Mouse (Mus musculus) cortical plate, adult 2 months (tissue): ENCODE results near the gene Sept6. TPM values are rescaled to one million over a fixed set of nuclear protein-coding genes. Genes with fewer than 3 reads are reported as not detected.

Source experiments
- H3K27ac ChIP-seq: fragments of 200-500 bp; 2 replicates; pipeline ENCODE4 v1.5.1; 2012; ENCODE audit warnings: low read length, control low read depth, inconsistent platforms; ENCODE audit not compliant: insufficient read depth
- H3K4me1 ChIP-seq: fragments of 200-500 bp; 2 replicates; pipeline ENCODE4 v1.6.1; 2011; ENCODE audit warnings: low read length; ENCODE audit not compliant: control insufficient read depth, insufficient read depth
- H3K4me3 ChIP-seq: fragments of 200-500 bp; 2 replicates; pipeline ENCODE4 v1.5.1; 2011; ENCODE audit warnings: mild to moderate bottlenecking, low read length, control low read depth; ENCODE audit not compliant: insufficient read depth
- CTCF ChIP-seq: fragments of 200-500 bp; IDR thresholded peaks from 2 replicates; pipeline ENCODE4 v1.5.1; 2011; ENCODE audit warnings: mild to moderate bottlenecking, control low read depth, low read length; ENCODE audit not compliant: insufficient read depth; ENCODE audit errors: extremely low read depth
- POLR2A ChIP-seq: fragments of 200-500 bp; IDR thresholded peaks from 2 replicates; pipeline ENCODE4 v1.6.1; 2011; ENCODE audit warnings: mild to moderate bottlenecking, low read length, control low read depth; ENCODE audit not compliant: insufficient read depth; ENCODE audit errors: extremely low read depth
- polyA plus RNA-seq: library from polyadenylated mRNA; depleted of rRNA; stranded (reverse); fragments of >200 nt; gene quantifications from 2 replicates; pipeline ENCODE4 v1.2.3, GENCODE M21; 2012; rRNA removed

Gene Sept6
- polyA plus RNA-seq, 1 experiment = 58.4 TPM

DNA sequence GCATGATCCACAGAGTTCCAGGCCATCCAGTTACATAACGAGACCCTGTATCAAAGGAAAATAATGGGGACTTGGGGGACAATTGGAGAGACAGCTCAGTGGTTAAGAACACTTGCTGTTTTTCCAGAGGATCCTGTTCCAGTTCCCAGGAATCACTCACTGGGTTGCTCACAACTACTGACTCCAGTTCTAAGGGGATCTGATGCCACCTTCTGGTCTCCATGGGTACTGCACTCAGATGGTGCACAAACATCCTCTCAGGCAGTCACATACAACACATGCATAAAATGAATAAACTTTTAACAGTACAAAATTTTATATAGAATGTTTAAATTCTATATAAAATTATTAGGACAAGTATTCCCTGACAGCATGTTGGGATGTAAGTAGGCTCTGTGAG lies 106.9 kb downstream of the Sept6 start:
- Histone ChIP-seq H3K27ac (no peak overlapping the region), H3K4me3 (no peak overlapping the region)
- TF ChIP-seq POLR2A (no peak), CTCF (0 out of 2 replicates have a peak, but pooled peaks have one; percentile 8)

DNA sequence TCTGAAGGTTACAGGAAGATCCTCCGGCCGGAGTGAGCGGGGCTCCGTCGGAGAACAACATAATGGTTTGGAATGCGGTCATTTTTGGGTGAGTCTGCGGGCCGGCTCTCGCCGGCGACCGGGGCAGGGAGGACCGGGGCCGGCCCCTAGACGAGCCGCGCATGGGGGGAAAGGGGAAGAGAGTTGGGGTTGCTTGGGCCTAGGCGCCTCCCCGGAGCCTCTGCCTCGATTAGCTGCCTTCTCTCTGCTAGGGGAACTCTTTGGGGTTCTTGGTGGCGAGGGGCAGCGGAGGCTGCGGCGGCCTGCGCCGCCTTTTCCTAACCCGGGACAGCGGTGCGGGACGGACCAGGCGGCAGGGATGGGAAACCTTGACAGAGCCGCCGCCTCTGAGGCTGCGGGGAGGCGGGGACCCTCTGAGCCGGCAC lies 116.9 kb downstream of the Sept6 start:
- no peak overlapping the region; the same call in 1 of the 2 replicates for H3K27ac ChIP-seq
- peaks cover 2% of the 10 kb centered on the region; the same call in 1 of the 2 replicates for H3K4me1 ChIP-seq
- peak overlapping the region; percentile 54 for H3K4me3 ChIP-seq
- TF ChIP-seq POLR2A (no peak), CTCF (no peak)

More for the DNA sequence above, 106.9 kb downstream of the Sept6 start:
- no peaks in the 10 kb centered on the region for H3K4me1 ChIP-seq

DNA sequence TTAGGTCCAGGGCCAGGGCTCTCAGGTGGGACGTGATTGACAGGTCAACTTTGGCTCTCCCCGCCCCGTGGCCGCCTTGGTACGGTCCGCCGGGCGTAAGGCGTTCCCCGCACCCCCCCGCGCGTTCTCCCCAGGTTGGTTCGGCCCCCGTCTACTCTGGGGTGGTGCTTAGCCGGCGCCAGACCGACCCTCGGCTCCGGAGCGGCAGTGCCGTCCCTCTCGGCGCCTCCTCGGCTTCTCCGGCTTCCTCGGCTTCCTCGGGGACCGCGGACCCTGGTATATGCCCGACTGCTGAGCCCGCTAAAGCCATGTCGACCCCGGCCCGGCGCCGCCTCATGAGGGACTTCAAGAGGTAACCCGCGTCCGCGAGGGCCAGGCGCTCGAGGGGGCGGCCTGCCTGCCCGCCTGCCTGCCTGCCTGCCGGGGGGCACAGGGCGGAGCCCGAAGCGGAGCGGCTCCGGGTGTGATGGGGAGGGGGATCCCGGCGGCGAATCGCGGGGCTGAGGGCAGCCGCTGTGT lies 117.4 kb downstream of the Sept6 start:
- H3K27ac ChIP-seq = no peak overlapping the region; the same call in 1 of the 2 replicates
- H3K4me3 ChIP-seq = peak overlapping the region; percentile 54
- peaks cover 2% of the 10 kb centered on the region; the same call in 1 of the 2 replicates for H3K4me1 ChIP-seq
- TF ChIP-seq CTCF (no peak), POLR2A (peak; percentile 84)

DNA sequence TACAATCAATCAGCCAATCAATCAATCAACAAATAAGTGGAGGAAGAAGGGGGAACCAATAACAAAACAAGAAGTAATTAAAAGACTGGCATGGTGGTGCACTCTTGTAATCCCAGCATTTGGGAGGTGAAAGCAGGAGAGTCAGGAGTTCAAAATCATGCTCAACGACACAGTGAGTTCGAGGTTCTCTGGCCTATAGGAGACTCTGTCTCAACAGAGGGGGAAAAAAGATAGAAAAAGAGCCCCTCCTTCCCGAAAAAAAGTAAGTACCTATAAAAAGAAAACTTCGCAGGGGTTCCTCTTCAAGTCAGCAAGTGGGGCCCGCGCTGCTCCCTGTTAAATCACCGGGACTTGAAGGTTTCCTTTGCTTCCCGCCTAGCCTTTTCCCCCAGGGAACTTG lies 117.8 kb downstream of the Sept6 start, which contains the start of the genes Ube2a and C330007P06Rik:
Gene Ube2a, plus strand, starts transcription at position 136 of the 400 bp plus-strand sequence.
Gene C330007P06Rik, minus strand, starts transcription at position 347 of the 400 bp plus-strand sequence.
- no peak for TF ChIP-seq POLR2A
- TF ChIP-seq CTCF = no peak
- Histone ChIP-seq H3K27ac (no peak within 1 kb of the TSS; the same call in 1 of the 2 replicates), H3K4me3 (peak within 1 kb of the TSS; percentile 54), H3K4me1 (peaks cover 2% of the 10 kb centered on the region; the same call in 1 of the 2 replicates)

DNA sequence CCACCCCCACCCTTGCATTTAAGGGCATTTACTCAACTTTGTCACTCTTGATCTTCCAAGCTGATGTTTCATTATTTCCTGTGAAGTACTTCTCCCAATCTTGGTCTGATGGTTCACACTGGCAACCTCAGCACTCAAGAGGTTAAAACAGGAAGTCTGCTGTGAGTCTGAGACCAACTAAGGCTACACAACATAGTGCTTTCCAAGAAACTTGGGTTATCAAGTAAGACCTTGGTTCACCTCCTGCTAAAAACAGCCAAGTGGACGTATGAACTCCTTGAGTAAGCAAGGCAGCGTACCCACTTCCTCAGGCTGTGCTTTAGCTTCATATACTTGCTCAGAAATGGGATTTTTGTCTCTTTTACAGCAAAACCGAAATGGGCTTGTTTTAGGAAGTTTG lies 121.2 kb downstream of the Sept6 start:
- Histone ChIP-seq H3K4me1 (peaks cover under 1% of the 10 kb centered on the region; the same call in 1 of the 2 replicates), H3K27ac (no peak overlapping the region), H3K4me3 (no peak overlapping the region)
- no peak for TF ChIP-seq POLR2A
- no peak for TF ChIP-seq CTCF

DNA sequence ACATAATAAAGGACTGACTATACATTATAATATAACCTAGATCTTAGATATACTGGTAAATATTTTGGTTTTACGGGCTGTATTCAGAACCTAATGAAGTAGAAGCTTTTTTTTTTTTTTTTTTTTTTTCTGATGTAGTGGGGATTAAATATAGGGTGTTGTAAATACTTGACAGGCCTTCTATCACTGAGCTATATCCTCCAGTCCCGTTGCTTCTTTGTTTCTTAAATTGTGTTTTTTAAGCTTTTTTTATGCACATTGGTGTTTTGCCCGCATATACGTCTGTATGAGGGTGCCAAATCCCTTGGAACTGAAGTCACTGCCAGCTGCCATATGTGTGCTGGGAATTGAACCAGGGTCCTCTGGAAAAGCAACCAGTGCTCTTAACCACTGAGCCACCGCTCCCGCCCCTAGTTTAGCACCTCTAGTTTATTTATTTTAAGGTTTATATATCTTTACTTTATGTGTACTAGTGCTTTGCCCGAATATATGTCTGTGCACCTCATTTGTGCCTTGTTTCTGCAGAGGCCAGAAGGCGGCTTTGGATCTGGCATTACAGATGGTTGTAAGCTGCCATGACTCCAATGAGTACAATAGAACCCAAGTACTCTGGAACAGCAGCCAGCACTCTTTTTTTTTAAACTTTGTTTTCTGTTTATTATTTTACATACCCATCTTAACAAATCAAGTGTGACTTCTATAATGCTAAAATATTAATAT lies 126.8 kb downstream of the Sept6 start:
- Histone ChIP-seq H3K4me1 (no peaks in the 10 kb centered on the region), H3K4me3 (peak overlapping the region; percentile 57; the same call in 1 of the 2 replicates), H3K27ac (no peak overlapping the region)
- TF ChIP-seq CTCF (no peak), POLR2A (no peak)

DNA sequence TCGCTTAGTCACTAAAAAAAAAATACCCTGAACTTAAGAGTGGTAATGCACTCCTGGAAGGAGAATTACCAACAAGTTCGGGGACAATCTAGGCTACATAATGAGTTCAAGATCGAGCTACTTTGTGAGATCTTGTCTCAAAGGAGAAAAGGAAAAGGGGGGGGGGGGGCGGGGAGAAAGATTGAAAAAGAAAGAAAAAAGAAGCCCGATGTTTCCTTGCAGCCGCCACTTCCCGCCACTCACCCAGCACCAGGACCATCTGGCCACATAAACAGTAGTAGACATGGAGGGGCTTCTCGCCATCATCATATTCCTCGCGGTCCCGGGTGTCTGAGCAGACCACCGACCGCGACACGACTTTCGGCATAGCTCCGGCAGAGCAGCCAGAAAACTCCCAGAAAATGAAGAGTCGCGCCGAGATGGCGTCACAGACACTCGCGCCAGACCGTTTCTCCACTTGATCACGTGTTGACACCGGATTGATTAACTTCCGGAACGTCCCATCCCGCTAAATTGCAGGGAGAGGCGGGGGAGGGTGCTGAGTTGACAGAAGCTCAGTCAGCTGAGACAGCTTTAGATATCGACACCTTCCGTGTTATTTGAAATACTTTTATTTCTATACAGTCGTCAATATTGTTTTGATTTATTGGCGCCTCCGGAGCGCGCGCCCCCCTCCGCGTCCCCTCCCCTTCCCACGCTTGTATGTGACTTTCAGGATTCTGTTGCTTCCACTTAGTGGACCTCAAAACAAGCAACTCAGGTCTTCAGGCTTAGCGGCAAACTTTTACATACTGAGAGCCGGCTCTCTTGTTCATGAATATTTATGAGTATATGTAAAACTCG lies 127.6 kb downstream of the Sept6 start:
- no peak overlapping the region for H3K27ac ChIP-seq
- H3K4me3 ChIP-seq = peak overlapping the region; percentile 57
- TF ChIP-seq CTCF = no peak
- TF ChIP-seq POLR2A = peak; percentile 27; the same call in 1 of the 2 replicates
- no peaks in the 10 kb centered on the region for H3K4me1 ChIP-seq

Other genes with a start within 250 kb of the Sept6 start
- gene Slc25a43, start 248.1 kb downstream of the Sept6 start, polyA plus RNA-seq = 0.44 and 0.81 TPM in 2 replicates
- 418 and 428 TPM in 2 replicates for gene Slc25a5, start 196.1 kb downstream of the Sept6 start, polyA plus RNA-seq
- gene Ube2a, start 117.9 kb downstream of the Sept6 start, polyA plus RNA-seq = 41.1 and 44.7 TPM in 2 replicates
- 23.2 and 26.0 TPM in 2 replicates for gene C330007P06Rik, start 117.7 kb downstream of the Sept6 start, polyA plus RNA-seq
- gene Nkrf, start 88.9 kb downstream of the Sept6 start, polyA plus RNA-seq = 16.5 and 16.7 TPM in 2 replicates
- gene Sowahd, start 57.1 kb upstream of the Sept6 start, polyA plus RNA-seq = not detected in 2 replicates
- 330 TPM in 2 replicates for gene Rpl39, start 93.6 kb upstream of the Sept6 start, polyA plus RNA-seq
- gene Upf3b, start 118.5 kb upstream of the Sept6 start, polyA plus RNA-seq = 20.0 and 24.0 TPM in 2 replicates
- gene Nkap, start 135.0 kb upstream of the Sept6 start, polyA plus RNA-seq = 4.6 and 4.8 TPM in 2 replicates
- gene Akap14, start 177.0 kb upstream of the Sept6 start, polyA plus RNA-seq = 0.08 TPM in 1 of 2 replicates, not detected in the other
- 473 and 556 TPM in 2 replicates for gene Ndufa1, start 199.4 kb upstream of the Sept6 start, polyA plus RNA-seq
- 7.8 and 8.1 TPM in 2 replicates for gene Rnf113a1, start 199.5 kb upstream of the Sept6 start, polyA plus RNA-seq
- not detected in 2 replicates for gene Gm9, start 219.2 kb upstream of the Sept6 start, polyA plus RNA-seq
- gene Rhox1, start 230.5 kb upstream of the Sept6 start, polyA plus RNA-seq = not detected in 2 replicates